Mouse (Mus musculus) left cerebral cortex, postnatal 36 days (tissue): Measurements from ENCODE around the gene Fmnl1. TPM values are rescaled to one million over a fixed set of nuclear protein-coding genes. Genes with fewer than 3 reads are reported as not detected.

Source experiments
- DNase-seq, 2 experiments: peaks; one replicate each; pipeline ENCODE4 v3.0.0; 2021 to 2022; ENCODE audit warnings: low spot score in 2 of 2, mixed read lengths in 1 of 2
- intact Hi-C: fragments of 180-260 bp; cut with DNase I; formaldehyde crosslinking; loops from one replicate; pipeline ENCODE4 v1.15.1; 2025
- total RNA-seq, 2 experiments: library from RNA; stranded (reverse); gene quantifications; 2 replicates each; pipeline ENCODE4 v1.2.3; 2021

Fmnl1 gene
- total RNA-seq, 2 experiments from 2014 or later = 129 to 172 TPM

GRCm38 (mm10) chr11:103158621-103159478 is 12.1 kb upstream of the Fmnl1 start:
- intact Hi-C loops = loop anchor here (1.0 to 2.0 kb wide), 2 partner anchors 42 to 57 kb away; partner anchors contain the start of gene Hexim1

GRCm38 (mm10) chr11:103160738-103161137 is 10.2 kb upstream of the Fmnl1 start:
- no peak for DNase-seq
- intact Hi-C loops = no loop called here

More at GRCm38 (mm10) chr11:103158621-103159478, 12.1 kb upstream of the Fmnl1 start:
- DNase-seq = peak; percentile 88 to 92

GRCm38 (mm10) chr11:103161449-103161848 is 9.5 kb upstream of the Fmnl1 start:
- intact Hi-C loops = no loop called here
- no peak for DNase-seq

- intact Hi-C loops = no loop called here
- no peak for DNase-seq
These were observed 8.8 kb upstream of the Fmnl1 start for GRCm38 (mm10) chr11:103162132-103162531.

GRCm38 (mm10) chr11:103164391-103164790 is 6.5 kb upstream of the Fmnl1 start:
- intact Hi-C loops = no loop called here

GRCm38 (mm10) chr11:103168690-103169390 is 2.1 kb upstream of the Fmnl1 start:
- peak; percentile 61 to 73 for DNase-seq
- intact Hi-C loops = loop anchor here (1.0 to 5.0 kb wide), 3 partner anchors 24 to 156 kb away; no protein-coding TSS in a partner anchor

More at GRCm38 (mm10) chr11:103164391-103164790, 6.5 kb upstream of the Fmnl1 start:
- no peak for DNase-seq

GRCm38 (mm10) chr11:103169664-103170063 is 1.2 kb upstream of the Fmnl1 start:
- intact Hi-C loops = loop anchor here (2.0 to 5.0 kb wide), 2 partner anchors 23 to 63 kb away; no protein-coding TSS in a partner anchor
- no peak for DNase-seq

- no peak for DNase-seq
- intact Hi-C loops = no loop called here
These were observed 805 bp upstream of the Fmnl1 start for GRCm38 (mm10) chr11:103170111-103170493.

GRCm38 (mm10) chr11:103171286-103171620 is 346 bp downstream of the Fmnl1 start:
- no peak for DNase-seq
- intact Hi-C loops = no loop called here

- intact Hi-C loops = no loop called here
- no peak for DNase-seq
These were observed 940 bp downstream of the Fmnl1 start for GRCm38 (mm10) chr11:103171703-103172391.

GRCm38 (mm10) chr11:103172392-103173040 is 1.6 kb downstream of the Fmnl1 start:
- no peak for DNase-seq
- intact Hi-C loops = no loop called here

GRCm38 (mm10) chr11:103173041-103173770 is 2.3 kb downstream of the Fmnl1 start:
- DNase-seq = no peak
- intact Hi-C loops = no loop called here

GRCm38 (mm10) chr11:103173771-103174344 is 3.0 kb downstream of the Fmnl1 start:
- peak in 1 of 2 experiments; percentile 60 for DNase-seq
- intact Hi-C loops = no loop called here

GRCm38 (mm10) chr11:103174411-103174832 is 3.5 kb downstream of the Fmnl1 start:
- intact Hi-C loops = no loop called here
- no peak for DNase-seq

- intact Hi-C loops = no loop called here
- DNase-seq = no peak
These were observed 4.0 kb downstream of the Fmnl1 start for GRCm38 (mm10) chr11:103174891-103175391.

GRCm38 (mm10) chr11:103175688-103176442 is 5.0 kb downstream of the Fmnl1 start:
- DNase-seq = no peak
- intact Hi-C loops = no loop called here

- no peak for DNase-seq
- intact Hi-C loops = no loop called here
These were observed 5.6 kb downstream of the Fmnl1 start for GRCm38 (mm10) chr11:103176510-103176909.

- DNase-seq = no peak
- intact Hi-C loops = no loop called here
These were observed 6.3 kb downstream of the Fmnl1 start for GRCm38 (mm10) chr11:103177216-103177615.
